Mouse (Mus musculus) inflammation-experienced regulatory T-cells, adult 16 weeks (primary cell): Measurements from ENCODE around the gene Ces1c. TPM values are rescaled to one million over a fixed set of nuclear protein-coding genes. Genes with fewer than 3 reads are reported as not detected.

Experiments
- polyA plus RNA-seq: library from polyadenylated mRNA; unstranded; fragments of 100-300 nt; shearing (Covaris generic); gene quantifications from one replicate; pipeline ENCODE4 v1.2.1, GENCODE M21; 2017

Ces1c gene
- not detected for polyA plus RNA-seq

GRCm38 (mm10) chr8:93131233-93131980 lies at the start of gene Ces1c:
Ces1c (minus strand) TSS chr8:93131283.

GRCm38 (mm10) chr8:93079887-93080286 lies 51.2 kb downstream of the Ces1c start, which contains the start of gene Ces1b:
Ces1b (minus strand) TSS chr8:93080017.

Other genes starting within 250 kb of the Ces1c start
- not detected for gene Capns2, start 229.9 kb downstream of the Ces1c start, polyA plus RNA-seq
- gene Slc6a2, start 171.2 kb downstream of the Ces1c start, polyA plus RNA-seq = not detected
- not detected for gene Ces1a, start 83.1 kb downstream of the Ces1c start, polyA plus RNA-seq
- not detected for gene Ces1b, start 51.3 kb downstream of the Ces1c start, polyA plus RNA-seq
- not detected for gene Ces1d, start 66.6 kb upstream of the Ces1c start, polyA plus RNA-seq
- not detected for gene Ces1e, start 98.3 kb upstream of the Ces1c start, polyA plus RNA-seq
- gene Ces1f, start 148.5 kb upstream of the Ces1c start, polyA plus RNA-seq = not detected
- not detected for gene Ces1g, start 206.0 kb upstream of the Ces1c start, polyA plus RNA-seq
- gene Ces1h, start 248.4 kb upstream of the Ces1c start, polyA plus RNA-seq = not detected